Mouse (Mus musculus) intestine, postnatal 0 days (tissue): ENCODE measurements around the gene Cmah. TPM values are rescaled to one million over a fixed set of nuclear protein-coding genes. Genes with fewer than 3 reads are reported as not detected.

Source experiments
- ATAC-seq: fragments of 200-750 bp; cut with Nextera tagmentation; 2 replicates; pipeline ENCODE4 v1.8.0; 2017; ENCODE audit warnings: mild to moderate bottlenecking, moderate TSS enrichment, moderate library complexity
- H3K27ac ChIP-seq: fragments of 300-500 bp; sonication (generic); 2 replicates; pipeline ENCODE4 v1.5.1; 2014; ENCODE audit warnings: mild to moderate bottlenecking, low read depth, low read length, moderate library complexity
- H3K27me3 ChIP-seq: fragments of 300-500 bp; sonication (generic); replicated peaks from 2 replicates; pipeline ENCODE4 v1.6.1; 2014; ENCODE audit warnings: low read length, mixed read lengths; ENCODE audit not compliant: control insufficient read depth, insufficient read depth
- H3K36me3 ChIP-seq: fragments of 300-500 bp; sonication (generic); 2 replicates; pipeline ENCODE4 v1.6.1; 2014; ENCODE audit warnings: mild to moderate bottlenecking, moderate library complexity; ENCODE audit not compliant: control insufficient read depth, insufficient read depth
- H3K4me1 ChIP-seq: fragments of 300-500 bp; sonication (generic); replicated peaks from 2 replicates; pipeline ENCODE4 v1.6.1; 2014; ENCODE audit warnings: antibody characterized with exemption, low read length, mixed read lengths; ENCODE audit not compliant: control insufficient read depth, insufficient read depth
- H3K4me2 ChIP-seq: fragments of 300-500 bp; sonication (generic); replicated peaks from 2 replicates; pipeline ENCODE4 v1.6.1; 2014; ENCODE audit warnings: low read depth, mild to moderate bottlenecking, moderate library complexity
- H3K4me3 ChIP-seq: fragments of 300-500 bp; sonication (generic); 2 replicates; pipeline ENCODE4 v1.5.1; 2014; ENCODE audit warnings: low read depth, low read length
- H3K9ac ChIP-seq: fragments of 300-500 bp; sonication (generic); 2 replicates; pipeline ENCODE4 v1.6.1; 2014; ENCODE audit warnings: mild to moderate bottlenecking, low read depth, low read length
- H3K9me3 ChIP-seq: fragments of 300-500 bp; sonication (generic); 2 replicates; pipeline ENCODE4 v1.6.1; 2016; ENCODE audit warnings: mixed run types; ENCODE audit not compliant: control insufficient read depth
- CTCF ChIP-seq: sonication (generic); IDR thresholded peaks from 2 replicates; pipeline ENCODE4 v1.5.1; 2016; ENCODE audit warnings: low read depth, mild to moderate bottlenecking, control low read depth, antibody characterized with exemption, moderate library complexity
- WGBS: fragments of 180-500 bp; shearing (Covaris S2); extraction: QIAGEN DNeasy Blood & Tissue Kit; methylation state at CpG from one replicate; pipeline ENCODE4 v1.1.7; 2014; 5-methylcytosine and 5-hydroxymethylcytosine counted together
- polyA plus RNA-seq: library from polyadenylated mRNA; unstranded; fragments of >200 nt; fragmentation: Nextera tagmentation; extraction: Ambion mirVana; gene quantifications from 2 replicates; pipeline ENCODE4 v1.2.1, GENCODE M21; 2015

Cmah gene
- polyA plus RNA-seq, 1 experiment from 2014 or later, result 1.4 TPM

GRCm38 (mm10) chr13:24338343-24338861 is 11.2 kb downstream of the Cmah start:
- ATAC-seq, result no peak
- H3K36me3 ChIP-seq, result no peaks in the 10 kb centered on the region
- H3K27ac ChIP-seq, result no peak overlapping the region
- no peak for TF ChIP-seq CTCF
- H3K9me3 ChIP-seq, result no peaks in the 10 kb centered on the region
- 0 out of 2 replicates have a peak, but pooled peaks cover 4% of the 10 kb centered on the region for H3K4me1 ChIP-seq
- H3K4me3 ChIP-seq, result no peak overlapping the region
- no peak overlapping the region for H3K4me2 ChIP-seq
- no peak overlapping the region for H3K9ac ChIP-seq
- WGBS, result 41% methylated on average over 4 of the region's 4 CpGs
- no peaks in the 10 kb centered on the region for H3K27me3 ChIP-seq

DNA sequence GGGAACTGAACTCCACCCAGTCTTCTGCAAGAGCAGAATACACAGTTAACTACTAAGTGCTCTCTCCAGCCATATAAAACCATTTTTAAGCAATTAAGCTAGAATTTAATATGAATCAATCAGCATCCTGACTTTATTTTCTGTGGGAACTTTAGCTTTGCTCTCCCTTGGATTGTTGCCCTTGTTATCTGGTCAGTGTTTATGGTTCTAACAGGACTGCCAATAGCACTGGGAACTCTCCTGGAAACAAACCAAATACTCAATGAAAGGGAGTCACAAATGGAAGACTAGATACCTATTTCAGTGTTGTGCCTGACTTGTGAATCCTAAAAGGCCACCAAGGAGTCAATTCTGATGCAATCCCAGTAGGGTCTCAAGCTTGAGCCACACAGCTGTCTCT is 12.7 kb downstream of the Cmah start:
- no peaks in the 10 kb centered on the region for H3K9me3 ChIP-seq
- H3K36me3 ChIP-seq, result no peaks in the 10 kb centered on the region
- no peak overlapping the region for H3K4me3 ChIP-seq
- H3K27me3 ChIP-seq, result no peaks in the 10 kb centered on the region
- H3K9ac ChIP-seq, result no peak overlapping the region
- ATAC-seq, result no peak
- H3K4me1 ChIP-seq, result 0 out of 2 replicates have a peak, but pooled peaks cover 4% of the 10 kb centered on the region
- H3K27ac ChIP-seq, result no peak overlapping the region
- no peak for TF ChIP-seq CTCF
- no peak overlapping the region for H3K4me2 ChIP-seq

DNA sequence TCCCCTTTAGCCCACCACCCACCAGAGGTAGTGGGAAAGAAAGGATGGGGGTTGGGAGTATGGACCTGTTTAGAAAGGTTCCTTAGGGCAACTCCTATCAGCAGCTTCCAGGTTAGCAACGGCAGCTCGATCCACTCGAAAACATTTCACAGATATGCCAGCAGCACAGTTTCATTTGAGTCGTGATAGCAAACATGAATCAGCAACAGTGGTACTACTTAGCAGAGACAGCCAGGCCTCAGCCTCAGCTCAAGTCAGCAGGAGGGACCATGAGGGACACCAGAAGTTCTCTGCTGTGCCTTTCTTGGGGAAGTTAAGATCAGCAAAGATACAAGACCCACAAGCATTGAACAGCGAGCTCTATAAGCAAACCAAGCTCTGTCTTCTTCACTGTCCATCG is 13.3 kb downstream of the Cmah start:
- no peak for ATAC-seq
- no peaks in the 10 kb centered on the region for H3K36me3 ChIP-seq
- no peak overlapping the region for H3K4me2 ChIP-seq
- H3K4me1 ChIP-seq, result 0 out of 2 replicates have a peak, but pooled peaks cover 4% of the 10 kb centered on the region
- no peaks in the 10 kb centered on the region for H3K9me3 ChIP-seq
- TF ChIP-seq CTCF, result no peak
- 85% methylated on average over 6 of the region's 6 CpGs for WGBS
- no peaks in the 10 kb centered on the region for H3K27me3 ChIP-seq
- H3K4me3 ChIP-seq, result no peak overlapping the region
- H3K9ac ChIP-seq, result no peak overlapping the region
- no peak overlapping the region for H3K27ac ChIP-seq

- H3K4me1 ChIP-seq, result 0 out of 2 replicates have a peak, but pooled peaks cover 4% of the 10 kb centered on the region
- H3K9ac ChIP-seq, result no peak overlapping the region
- no peak overlapping the region for H3K27ac ChIP-seq
- ATAC-seq, result no peak
- no peak overlapping the region for H3K4me3 ChIP-seq
- 77% methylated on average over 4 of the region's 4 CpGs for WGBS
- TF ChIP-seq CTCF, result no peak
- H3K27me3 ChIP-seq, result no peaks in the 10 kb centered on the region
- no peaks in the 10 kb centered on the region for H3K9me3 ChIP-seq
- H3K36me3 ChIP-seq, result no peaks in the 10 kb centered on the region
- H3K4me2 ChIP-seq, result no peak overlapping the region
Measured at GRCm38 (mm10) chr13:24342091-24342490, 14.9 kb downstream of the Cmah start.

GRCm38 (mm10) chr13:24353004-24353403 is 25.8 kb downstream of the Cmah start:
- H3K9ac ChIP-seq, result no peak overlapping the region
- H3K4me3 ChIP-seq, result no peak overlapping the region
- no peak overlapping the region for H3K4me2 ChIP-seq
- no peaks in the 10 kb centered on the region for H3K36me3 ChIP-seq
- 92% methylated on average over 5 of the region's 5 CpGs for WGBS
- H3K4me1 ChIP-seq, result no peaks in the 10 kb centered on the region
- ATAC-seq, result no peak
- H3K27ac ChIP-seq, result no peak overlapping the region
- H3K9me3 ChIP-seq, result no peaks in the 10 kb centered on the region
- H3K27me3 ChIP-seq, result no peaks in the 10 kb centered on the region
- TF ChIP-seq CTCF, result no peak

- Histone ChIP-seq H3K27ac (no peak overlapping the region), H3K4me3 (no peak overlapping the region), H3K36me3 (no peaks in the 10 kb centered on the region), H3K9ac (no peak overlapping the region), H3K4me1 (no peaks in the 10 kb centered on the region), H3K27me3 (no peaks in the 10 kb centered on the region), H3K9me3 (no peaks in the 10 kb centered on the region), H3K4me2 (no peak overlapping the region)
- no peak for TF ChIP-seq CTCF
- 91% methylated on average over 5 of the region's 5 CpGs for WGBS
- no peak for ATAC-seq
Measured at GRCm38 (mm10) chr13:24354751-24355150, 27.5 kb downstream of the Cmah start.

GRCm38 (mm10) chr13:24359181-24359580 is 32.0 kb downstream of the Cmah start:
- ATAC-seq, result no peak
- H3K9ac ChIP-seq, result no peak overlapping the region
- TF ChIP-seq CTCF, result no peak
- H3K4me2 ChIP-seq, result no peak overlapping the region
- H3K27ac ChIP-seq, result no peak overlapping the region
- no peak overlapping the region for H3K4me3 ChIP-seq
- no peaks in the 10 kb centered on the region for H3K9me3 ChIP-seq
- no peaks in the 10 kb centered on the region for H3K27me3 ChIP-seq
- H3K4me1 ChIP-seq, result no peaks in the 10 kb centered on the region
- 81% methylated on average over 1 of the region's 1 CpGs for WGBS
- H3K36me3 ChIP-seq, result no peaks in the 10 kb centered on the region
